In genomic region chr5:96795752-96796151, GRCm38 (mm10) we compare ENCODE assay signal across 23 mouse cellular contexts. TPM values are rescaled to one million over a fixed set of nuclear protein-coding genes. Genes with fewer than 3 reads are reported as not detected.
DNase-seq lines count a peak whose midpoint lies in the region; ATAC-seq and TF ChIP-seq lines count a peak whose summit lies in the region.
"Had no signal": no experiment of that assay in that cellular context is flagged by ENCODE, and none has a peak within 500 bp of the region (broad histone marks: within the 10 kb centered on the region; RNA-seq: fewer than 3 reads in every experiment).

No protein-coding gene starts in this region.

- H3K9me3 ChIP-seq in kidney, embryonic 15.5 days (replicated peaks) = no peaks in the 10 kb centered on the region
- no peaks in the 10 kb centered on the region for H3K9me3 ChIP-seq in hindbrain, embryonic 14.5 days (ENCODE audit: control insufficient read depth, low read length)
- no peaks in the 10 kb centered on the region for H3K9me3 ChIP-seq in midbrain, postnatal 0 days (ENCODE audit: low read length)
- H3K9me3 ChIP-seq: embryonic facial prominence, embryonic 13.5 days; forebrain, embryonic 10.5 days; liver, embryonic 15.5 days; megakaryocyte, embryonic 14.5 days; midbrain, embryonic 15.5 days; neural tube, embryonic 12.5 days had no signal

- no peak overlapping the region for H3K4me2 ChIP-seq in kidney, embryonic 15.5 days
- H3K4me2 ChIP-seq in hindbrain, embryonic 14.5 days (replicated peaks) = no peak overlapping the region
- H3K4me2 ChIP-seq in midbrain, postnatal 0 days (ENCODE audit: low read depth, low read length, poor library complexity, severe bottlenecking) = no peak overlapping the region
- H3K4me2 ChIP-seq: embryonic facial prominence, embryonic 13.5 days; liver, embryonic 15.5 days; midbrain, embryonic 15.5 days; neural tube, embryonic 12.5 days had no signal

- H3K27me3 ChIP-seq in kidney, embryonic 15.5 days = no peaks in the 10 kb centered on the region
- H3K27me3 ChIP-seq in hindbrain, embryonic 14.5 days (ENCODE audit: control insufficient read depth, insufficient read depth, low read length) = no peaks in the 10 kb centered on the region
- H3K27me3 ChIP-seq in midbrain, postnatal 0 days (ENCODE audit: insufficient read depth, low read length) = 0 out of 2 replicates have a peak, but pooled peaks cover 4% of the 10 kb centered on the region
- H3K27me3 ChIP-seq: neural tube, embryonic 12.5 days; Patski had no signal

- H3K9ac ChIP-seq in kidney, embryonic 15.5 days = no peak overlapping the region
- H3K9ac ChIP-seq in hindbrain, embryonic 14.5 days = no peak overlapping the region
- no peak overlapping the region for H3K9ac ChIP-seq in midbrain, postnatal 0 days (replicated peaks; ENCODE audit: low read length, poor library complexity, severe bottlenecking)
- H3K9ac ChIP-seq: embryonic facial prominence, embryonic 13.5 days; liver, embryonic 15.5 days; midbrain, embryonic 15.5 days; neural tube, embryonic 12.5 days had no signal

- ATAC-seq in kidney, embryonic 15.5 days (replicated peaks; ENCODE audit: low FRiP score) = no peak
- no peak for ATAC-seq in hindbrain, embryonic 14.5 days (ENCODE audit: low FRiP score)
- no peak for ATAC-seq in midbrain, postnatal 0 days (ENCODE audit: low FRiP score)
- ATAC-seq: activated CD4-positive, CD25-positive, alpha-beta regulatory T cell, adult 4 months; hindbrain, embryonic 16.5 days; intestine, postnatal 0 days; midbrain, embryonic 15.5 days; Patski had no signal

- H3K4me1 ChIP-seq in kidney, embryonic 15.5 days = peaks cover 41% of the 10 kb centered on the region
- H3K4me1 ChIP-seq in hindbrain, embryonic 14.5 days (replicated peaks; ENCODE audit: control insufficient read depth, insufficient read depth, low read length) = no peaks in the 10 kb centered on the region
- H3K4me1 ChIP-seq in midbrain, postnatal 0 days (ENCODE audit: insufficient read depth, low read length) = no peaks in the 10 kb centered on the region

- no peak overlapping the region for H3K27ac ChIP-seq in kidney, embryonic 15.5 days
- H3K27ac ChIP-seq in hindbrain, embryonic 14.5 days = no peak overlapping the region
- no peak overlapping the region for H3K27ac ChIP-seq in midbrain, postnatal 0 days (ENCODE audit: low read depth, low read length)
- H3K27ac ChIP-seq: embryonic facial prominence, embryonic 13.5 days; forebrain, embryonic 10.5 days; liver, embryonic 15.5 days; midbrain, embryonic 15.5 days; neural tube, embryonic 12.5 days; stomach, postnatal 0 days had no signal

- 86% methylated on average over 1 of the region's 1 CpGs for WGBS in kidney, embryonic 15.5 days
- 29% methylated on average over 1 of the region's 1 CpGs for WGBS in large intestine, adult 2 months
- 92% methylated on average over 1 of the region's 1 CpGs for WGBS in hindbrain, embryonic 14.5 days
- 91% methylated on average over 1 of the region's 1 CpGs for WGBS in midbrain, postnatal 0 days

- H3K4me3 ChIP-seq in kidney, embryonic 15.5 days (replicated peaks) = no peak overlapping the region
- H3K4me3 ChIP-seq in hindbrain, embryonic 14.5 days (replicated peaks; ENCODE audit: low read length) = no peak overlapping the region
- no peak overlapping the region for H3K4me3 ChIP-seq in midbrain, postnatal 0 days (ENCODE audit: low read depth, low read length)
- H3K4me3 ChIP-seq: embryonic facial prominence, embryonic 13.5 days; forebrain, embryonic 10.5 days; liver, embryonic 15.5 days; megakaryocyte, embryonic 14.5 days; midbrain, embryonic 15.5 days; neural tube, embryonic 12.5 days had no signal

- intact Hi-C loops in heart, postnatal 25 days (cut with DNase I) = no loop called here

- peaks cover 3% of the 10 kb centered on the region; the same call in 1 of the 2 replicates for H3K36me3 ChIP-seq in kidney, embryonic 15.5 days
- H3K36me3 ChIP-seq in hindbrain, embryonic 14.5 days (replicated peaks; ENCODE audit: control insufficient read depth, insufficient read depth) = no peaks in the 10 kb centered on the region
- H3K36me3 ChIP-seq in midbrain, postnatal 0 days (ENCODE audit: insufficient read depth, low read length) = no peaks in the 10 kb centered on the region
- H3K36me3 ChIP-seq: embryonic facial prominence, embryonic 13.5 days; forebrain, embryonic 10.5 days; liver, embryonic 15.5 days; midbrain, embryonic 15.5 days; neural tube, embryonic 12.5 days had no signal

- peak; percentile 50 to 75 for DNase-seq in heart, adult 18-20 months
- DNase-seq in heart, postnatal 25 days (ENCODE audit: low spot score) = no peak
- peak; percentile 44 for DNase-seq in kidney, adult 9 months
- peak; percentile 72 for DNase-seq in large intestine, adult 2 months (ENCODE audit: low read depth, low spot score)
- DNase-seq in lung, postnatal 25 days (ENCODE audit: low spot score) = peak; percentile 84
- DNase-seq in hindbrain, embryonic 14.5 days (ENCODE audit: low spot score) = no peak
- DNase-seq in midbrain, postnatal 0 days (ENCODE audit: low spot score) = no peak
- DNase-seq: adrenal gland, postnatal 36 days; cerebellum, adult 8-10 months; gastrocnemius, postnatal 14 days; right cerebral cortex, postnatal 14 days had no signal

- TF ChIP-seq CTCF in midbrain, postnatal 0 days (IDR thresholded peaks at IDR 0.05) = no peak

RNA-seq across cellular contexts. Expression of gene Anxa3, which starts 2.6 kb away (rescaled TPM):
- 10 to 100 TPM; 26.0 to 29.5 TPM for total RNA-seq in heart, adult 18-20 months (2021)
- 10 to 100 TPM; 27.4 to 29.1 TPM for total RNA-seq in heart, postnatal 25 days (2021)
- 68.1 and 68.2 TPM in 2 replicates for polyA plus RNA-seq in kidney, embryonic 15.5 days (2015; fragmentation: Nextera tagmentation; extraction: Ambion mirVana)
- polyA plus RNA-seq in large intestine, adult 2 months (2012; rRNA removed) = 6.5 and 7.3 TPM in 2 replicates
- 19.8 and 26.5 TPM in 2 replicates for polyA plus RNA-seq in hindbrain, embryonic 14.5 days (2014; fragmentation: Nextera tagmentation; extraction: Ambion mirVana)
- total RNA-seq in midbrain, postnatal 0 days (2014; rRNA removed) = 23.9 and 26.8 TPM in 2 replicates
- polyA plus RNA-seq in midbrain, postnatal 0 days (2015; fragmentation: Nextera tagmentation; extraction: Ambion mirVana) = 23.3 and 29.2 TPM in 2 replicates

Comparison
In these comparisons a context has a peak if more than half of its experiments do, and no peak if none do; other contexts are left out.
1. DNase-seq: peak in heart, adult 18-20 months (2 of 2), kidney, adult 9 months (single experiment), large intestine, adult 2 months (single experiment) and lung, postnatal 25 days (single experiment); none in heart, postnatal 25 days (single experiment), hindbrain, embryonic 14.5 days (single experiment) and midbrain, postnatal 0 days (single experiment).